Mouse (Mus musculus) midbrain, embryonic 12.5 days (tissue): ENCODE measurements at regions not wholly inside any gene's neighbourhood (a gene's known extent, or its start where the extent isn't known, plus 50 kb on each side); places are given as distances from the start of the nearest gene placed in this dataset. TPM values are rescaled to one million over a fixed set of nuclear protein-coding genes. Genes with fewer than 3 reads are reported as not detected.
"Not testable (repeated sequence)": the region's sequence is repeated elsewhere in the genome, so short reads cannot be mapped to it uniquely, and the experiment has no call there.

Experiments
- ATAC-seq: fragments of 200-750 bp; cut with Nextera tagmentation; 2 replicates; pipeline ENCODE4 v1.8.0; 2017; ENCODE audit warnings: low read depth, moderate TSS enrichment, moderate library complexity; ENCODE audit not compliant: low FRiP score
- H3K27ac ChIP-seq: fragments of 300-500 bp; sonication (generic); replicated peaks from 2 replicates; pipeline ENCODE4 v1.5.1; 2016; ENCODE audit warnings: mild to moderate bottlenecking
- H3K27me3 ChIP-seq: fragments of 300-500 bp; sonication (generic); 2 replicates; pipeline ENCODE4 v1.6.1; 2016; ENCODE audit warnings: mild to moderate bottlenecking
- H3K36me3 ChIP-seq: fragments of 300-500 bp; sonication (generic); 2 replicates; pipeline ENCODE4 v1.6.1; 2016
- H3K4me1 ChIP-seq: fragments of 300-500 bp; sonication (generic); 2 replicates; pipeline ENCODE4 v1.6.1; 2016
- H3K4me2 ChIP-seq: fragments of 300-500 bp; sonication (generic); replicated peaks from 2 replicates; pipeline ENCODE4 v1.6.1; 2016; ENCODE audit warnings: mild to moderate bottlenecking, moderate library complexity
- H3K4me3 ChIP-seq: fragments of 300-500 bp; sonication (generic); 2 replicates; pipeline ENCODE4 v1.5.1; 2016; ENCODE audit warnings: mild to moderate bottlenecking
- H3K9ac ChIP-seq: fragments of 300-500 bp; sonication (generic); replicated peaks from 2 replicates; pipeline ENCODE4 v1.6.1; 2016; ENCODE audit warnings: mild to moderate bottlenecking, moderate library complexity
- H3K9me3 ChIP-seq: fragments of 300-500 bp; sonication (generic); 2 replicates; pipeline ENCODE4 v1.6.1; 2016; ENCODE audit warnings: mild to moderate bottlenecking
- WGBS: fragments of 180-500 bp; shearing (Covaris S2); methylation state at CpG from one replicate; pipeline ENCODE4 v1.1.7; 2016; 5-methylcytosine and 5-hydroxymethylcytosine counted together
- microRNA-seq: library from miRNA; unstranded; fragments of <30 nt; microRNA quantifications from one replicate; pipeline ENCODE4, GENCODE M21; 2017

GRCm38 (mm10) chr16:65405824-65406556 is 114.3 kb upstream of the Pou1f1 start:
- 73% methylated on average over 3 of the region's 3 CpGs for WGBS

DNA sequence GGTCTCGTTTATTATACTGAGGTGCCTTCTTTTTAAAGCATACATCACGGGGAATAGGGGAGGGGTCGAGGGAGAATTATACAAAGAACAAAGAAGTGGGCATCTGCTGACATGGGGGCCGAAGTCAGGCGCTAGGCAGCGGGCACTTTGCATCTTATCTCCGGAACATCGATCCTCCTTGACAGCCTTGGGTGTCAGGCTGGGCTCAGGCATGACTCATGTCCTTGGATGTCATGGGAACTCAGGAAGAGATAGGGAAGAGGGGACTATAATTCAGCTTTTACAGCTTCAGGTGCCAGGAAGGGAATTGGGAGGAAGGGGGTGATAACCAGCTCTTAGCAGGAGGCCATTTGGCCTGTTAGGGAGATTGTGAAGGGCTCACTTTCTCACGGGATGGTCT is 88.3 kb upstream of the Pou1f1 start:
- not testable (repeated sequence) for H3K27me3 ChIP-seq, H3K4me3 ChIP-seq
- 90% methylated on average over 9 of the region's 9 CpGs for WGBS

More at GRCm38 (mm10) chr16:65405824-65406556, 114.3 kb upstream of the Pou1f1 start:
- H3K4me3 ChIP-seq: no peak overlapping the region
- H3K27ac ChIP-seq: no peak overlapping the region
- no peaks in the 10 kb centered on the region for H3K4me1 ChIP-seq
- H3K27me3 ChIP-seq: no peaks in the 10 kb centered on the region
- H3K4me2 ChIP-seq: no peak overlapping the region
- no peak overlapping the region for H3K9ac ChIP-seq
- no peaks in the 10 kb centered on the region for H3K9me3 ChIP-seq
- no peaks in the 10 kb centered on the region for H3K36me3 ChIP-seq
- ATAC-seq: no peak

GRCm38 (mm10) chr16:65436076-65436475 is 84.2 kb upstream of the Pou1f1 start:
- H3K4me2 ChIP-seq: no peak overlapping the region
- no peaks in the 10 kb centered on the region for H3K27me3 ChIP-seq
- no peak overlapping the region for H3K27ac ChIP-seq
- no peak overlapping the region for H3K9ac ChIP-seq
- peaks cover 3% of the 10 kb centered on the region; the same call in 1 of the 2 replicates for H3K4me1 ChIP-seq
- no peaks in the 10 kb centered on the region for H3K36me3 ChIP-seq
- ATAC-seq: peak; percentile 73
- 49% methylated on average over 2 of the region's 2 CpGs for WGBS
- no peaks in the 10 kb centered on the region for H3K9me3 ChIP-seq
- no peak overlapping the region for H3K4me3 ChIP-seq

More for the DNA sequence above, 88.3 kb upstream of the Pou1f1 start:
- not testable (repeated sequence) for H3K9me3 ChIP-seq, H3K4me1 ChIP-seq, H3K4me2 ChIP-seq, ATAC-seq, H3K36me3 ChIP-seq, H3K27ac ChIP-seq, H3K9ac ChIP-seq

GRCm38 (mm10) chr16:65441954-65442353 is 78.4 kb upstream of the Pou1f1 start:
- no peak overlapping the region for H3K9ac ChIP-seq

DNA sequence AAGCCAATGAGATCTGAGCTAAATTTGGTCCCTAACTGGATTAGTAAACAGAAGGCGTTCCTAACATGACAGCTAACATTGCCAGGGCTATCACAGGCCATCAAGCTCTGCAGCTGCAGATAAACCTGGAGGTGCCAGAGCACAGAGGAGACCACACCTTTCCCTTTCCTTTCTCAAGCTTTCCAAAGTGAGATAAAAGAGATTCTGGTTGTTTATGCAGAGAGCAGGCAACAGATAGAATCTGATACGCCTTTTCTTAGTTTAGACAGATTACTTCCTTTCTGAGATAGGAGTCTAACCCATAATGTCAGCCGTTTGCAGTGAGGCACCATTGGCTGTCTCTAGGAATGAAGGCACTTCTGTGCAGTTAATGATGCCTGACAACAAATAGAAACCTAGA is 71.5 kb upstream of the Pou1f1 start:
- Histone ChIP-seq H3K27ac (no peak overlapping the region), H3K36me3 (no peaks in the 10 kb centered on the region), H3K4me2 (no peak overlapping the region), H3K4me3 (no peak overlapping the region), H3K4me1 (no peaks in the 10 kb centered on the region), H3K9ac (no peak overlapping the region), H3K9me3 (no peaks in the 10 kb centered on the region), H3K27me3 (no peaks in the 10 kb centered on the region)
- no peak for ATAC-seq
- 86% methylated on average over 3 of the region's 3 CpGs for WGBS

More at GRCm38 (mm10) chr16:65441954-65442353, 78.4 kb upstream of the Pou1f1 start:
- Histone ChIP-seq H3K36me3 (no peaks in the 10 kb centered on the region), H3K4me1 (no peaks in the 10 kb centered on the region), H3K4me2 (no peak overlapping the region), H3K27ac (no peak overlapping the region), H3K9me3 (no peaks in the 10 kb centered on the region), H3K27me3 (no peaks in the 10 kb centered on the region), H3K4me3 (no peak overlapping the region)
- 79% methylated on average over 4 of the region's 4 CpGs for WGBS
- no peak for ATAC-seq

GRCm38 (mm10) chr16:65450706-65451105 is 69.6 kb upstream of the Pou1f1 start:
- Histone ChIP-seq H3K36me3 (no peaks in the 10 kb centered on the region), H3K4me2 (no peak overlapping the region), H3K4me1 (no peaks in the 10 kb centered on the region), H3K27me3 (no peaks in the 10 kb centered on the region), H3K4me3 (no peak overlapping the region), H3K9me3 (no peaks in the 10 kb centered on the region), H3K27ac (no peak overlapping the region), H3K9ac (no peak overlapping the region)
- WGBS: 79% methylated on average over 5 of the region's 5 CpGs
- ATAC-seq: no peak

DNA sequence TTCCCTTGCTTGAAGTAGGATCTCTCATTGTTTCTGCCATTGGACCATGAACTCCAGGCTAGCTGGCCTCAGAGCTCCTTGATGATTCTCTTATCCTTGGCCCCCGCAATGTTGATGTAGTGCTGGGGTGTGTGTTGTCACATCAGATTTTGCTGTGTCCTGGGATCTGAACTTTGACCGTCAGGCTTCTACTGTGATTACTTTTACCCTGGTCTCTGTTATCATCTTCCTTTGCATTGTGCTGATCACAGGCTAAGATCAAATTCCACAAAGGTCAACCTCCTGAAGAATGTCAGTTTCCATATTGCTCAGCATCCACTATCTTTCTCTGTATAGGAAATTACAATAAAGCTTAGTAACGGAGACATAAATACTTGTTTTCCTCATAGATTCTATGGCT is 68.4 kb upstream of the Pou1f1 start:
- WGBS: 92% methylated on average over 3 of the region's 3 CpGs
- Histone ChIP-seq H3K27ac (no peak overlapping the region), H3K4me3 (no peak overlapping the region), H3K27me3 (no peaks in the 10 kb centered on the region), H3K9ac (no peak overlapping the region), H3K36me3 (no peaks in the 10 kb centered on the region), H3K4me1 (no peaks in the 10 kb centered on the region), H3K4me2 (no peak overlapping the region), H3K9me3 (no peaks in the 10 kb centered on the region)
- ATAC-seq: no peak

GRCm38 (mm10) chr16:65456948-65457347 is 63.4 kb upstream of the Pou1f1 start:
- not testable (repeated sequence) for H3K36me3 ChIP-seq, H3K4me3 ChIP-seq, H3K4me1 ChIP-seq, H3K9ac ChIP-seq, H3K4me2 ChIP-seq, H3K27ac ChIP-seq, H3K9me3 ChIP-seq, H3K27me3 ChIP-seq
- peak; percentile 52; the same call in 1 of the 2 replicates for ATAC-seq
- 50% methylated on average over 1 of the region's 3 CpGs for WGBS

GRCm38 (mm10) chr16:65458234-65458633 is 62.1 kb upstream of the Pou1f1 start:
- H3K27ac ChIP-seq: no peak overlapping the region
- no peaks in the 10 kb centered on the region for H3K9me3 ChIP-seq
- no peak overlapping the region for H3K4me2 ChIP-seq
- H3K4me1 ChIP-seq: no peaks in the 10 kb centered on the region
- H3K9ac ChIP-seq: no peak overlapping the region
- ATAC-seq: no peak
- WGBS: 94% methylated on average over 3 of the region's 3 CpGs
- H3K4me3 ChIP-seq: no peak overlapping the region
- no peaks in the 10 kb centered on the region for H3K36me3 ChIP-seq
- no peaks in the 10 kb centered on the region for H3K27me3 ChIP-seq

GRCm38 (mm10) chr16:65469681-65470080 is 50.6 kb upstream of the Pou1f1 start:
- Histone ChIP-seq H3K9me3 (no peaks in the 10 kb centered on the region), H3K27me3 (no peaks in the 10 kb centered on the region), H3K27ac (no peak overlapping the region), H3K36me3 (no peaks in the 10 kb centered on the region), H3K4me3 (no peak overlapping the region), H3K4me1 (no peaks in the 10 kb centered on the region), H3K9ac (no peak overlapping the region), H3K4me2 (no peak overlapping the region)
- WGBS: 87% methylated on average over 4 of the region's 4 CpGs
- ATAC-seq: no peak

Small RNAs in the stretch of these regions (microRNA-seq; reads per million reads assigned to microRNA genes)
- not detected for gene Gm23659
